Mouse (Mus musculus) embryonic facial prominence, embryonic 10.5 days (tissue): ENCODE results near the gene Psmc3ip. TPM values are rescaled to one million over a fixed set of nuclear protein-coding genes. Genes with fewer than 3 reads are reported as not detected.

ENCODE experiments used
- DNase-seq: peaks from one replicate; pipeline ENCODE4 v3.0.0-alpha.2; 2017; ENCODE audit warnings: low spot score
- H3K27ac ChIP-seq: fragments of 300-500 bp; sonication (generic); replicated peaks from 2 replicates; pipeline ENCODE4 v1.5.1; 2016; ENCODE audit warnings: mild to moderate bottlenecking
- H3K27me3 ChIP-seq: fragments of 300-500 bp; sonication (generic); replicated peaks from 2 replicates; pipeline ENCODE4 v1.6.1; 2016; ENCODE audit warnings: low read depth, mild to moderate bottlenecking; ENCODE audit not compliant: poor library complexity, severe bottlenecking
- H3K36me3 ChIP-seq: fragments of 300-500 bp; sonication (generic); replicated peaks from 2 replicates; pipeline ENCODE4 v1.6.1; 2016; ENCODE audit warnings: mild to moderate bottlenecking, moderate library complexity
- H3K4me1 ChIP-seq: fragments of 300-500 bp; sonication (generic); 2 replicates; pipeline ENCODE4 v1.6.1; 2016
- H3K4me3 ChIP-seq: fragments of 300-500 bp; sonication (generic); 2 replicates; pipeline ENCODE4 v1.5.1; 2016; ENCODE audit warnings: mild to moderate bottlenecking, moderate library complexity
- H3K9me3 ChIP-seq: fragments of 300-500 bp; sonication (generic); 2 replicates; pipeline ENCODE4 v1.6.1; 2016; ENCODE audit warnings: mild to moderate bottlenecking
- WGBS: fragments of 180-500 bp; shearing (Covaris S2); methylation state at CpG from one replicate; pipeline ENCODE4 v1.1.7; 2016; 5-methylcytosine and 5-hydroxymethylcytosine counted together
- polyA plus RNA-seq: library from polyadenylated mRNA; unstranded; fragments of >200 nt; fragmentation: Nextera tagmentation; extraction: Ambion mirVana; gene quantifications from 2 replicates; pipeline ENCODE4 v1.2.1, GENCODE M21; 2016

The Psmc3ip gene
- polyA plus RNA-seq, 1 experiment from 2014 or later: 69.5 TPM

GRCm38 (mm10) chr11:101110708-101111107 lies 15.5 kb upstream of the Psmc3ip start:
- Histone ChIP-seq H3K27me3 (no peaks in the 10 kb centered on the region), H3K4me3 (no peak overlapping the region), H3K9me3 (no peaks in the 10 kb centered on the region), H3K4me1 (peaks cover 4% of the 10 kb centered on the region), H3K27ac (no peak overlapping the region), H3K36me3 (peaks cover 28% of the 10 kb centered on the region)
- DNase-seq: no peak
- 71% methylated on average over 5 of the region's 5 CpGs for WGBS

- Histone ChIP-seq H3K27me3 (no peaks in the 10 kb centered on the region), H3K36me3 (peaks cover 34% of the 10 kb centered on the region), H3K4me1 (no peaks in the 10 kb centered on the region), H3K27ac (no peak overlapping the region), H3K9me3 (no peaks in the 10 kb centered on the region), H3K4me3 (no peak overlapping the region)
- WGBS: 87% methylated on average over 4 of the region's 4 CpGs
- DNase-seq: no peak
These were observed 14.1 kb upstream of the Psmc3ip start for GRCm38 (mm10) chr11:101109351-101109750.

GRCm38 (mm10) chr11:101103011-101103410 lies 7.8 kb upstream of the Psmc3ip start:
- Histone ChIP-seq H3K27ac (no peak overlapping the region), H3K27me3 (no peaks in the 10 kb centered on the region), H3K9me3 (no peaks in the 10 kb centered on the region), H3K36me3 (peaks cover 76% of the 10 kb centered on the region), H3K4me1 (no peaks in the 10 kb centered on the region), H3K4me3 (no peak overlapping the region)
- DNase-seq: no peak
- 93% methylated on average over 5 of the region's 5 CpGs for WGBS

GRCm38 (mm10) chr11:101098231-101098630 lies 3.0 kb upstream of the Psmc3ip start:
- Histone ChIP-seq H3K9me3 (no peaks in the 10 kb centered on the region), H3K27me3 (no peaks in the 10 kb centered on the region), H3K4me1 (peaks cover 21% of the 10 kb centered on the region), H3K36me3 (peaks cover 77% of the 10 kb centered on the region), H3K4me3 (no peak overlapping the region), H3K27ac (no peak overlapping the region)
- DNase-seq: no peak
- WGBS: 91% methylated on average over 8 of the region's 8 CpGs

- no peaks in the 10 kb centered on the region for H3K27me3 ChIP-seq
- H3K27ac ChIP-seq: peak overlapping the region; percentile 91
- under 1% methylated on average over 18 of the region's 18 CpGs for WGBS
- DNase-seq: no peak
- peaks cover 21% of the 10 kb centered on the region for H3K4me1 ChIP-seq
- peak overlapping the region; percentile 84 for H3K4me3 ChIP-seq
- peaks cover 77% of the 10 kb centered on the region for H3K36me3 ChIP-seq
- H3K9me3 ChIP-seq: no peaks in the 10 kb centered on the region
These were observed 314 bp downstream of the Psmc3ip start for GRCm38 (mm10) chr11:101094930-101095313.

- H3K27me3 ChIP-seq: no peaks in the 10 kb centered on the region
- DNase-seq: peak; percentile 5
- no peak overlapping the region for H3K27ac ChIP-seq
- peaks cover 48% of the 10 kb centered on the region for H3K4me1 ChIP-seq
- H3K4me3 ChIP-seq: no peak overlapping the region; the same call in 1 of the 2 replicates
- H3K36me3 ChIP-seq: peaks cover 69% of the 10 kb centered on the region
- H3K9me3 ChIP-seq: no peaks in the 10 kb centered on the region
- 89% methylated on average over 1 of the region's 1 CpGs for WGBS
These were observed 5.3 kb downstream of the Psmc3ip start for GRCm38 (mm10) chr11:101089931-101090330.

- no peak for DNase-seq
- H3K9me3 ChIP-seq: no peaks in the 10 kb centered on the region
- peak overlapping the region; percentile 85 for H3K27ac ChIP-seq
- 8% methylated on average over 8 of the region's 8 CpGs for WGBS
- H3K4me1 ChIP-seq: peaks cover 51% of the 10 kb centered on the region
- peak overlapping the region; percentile 78 for H3K4me3 ChIP-seq
- peaks cover 64% of the 10 kb centered on the region for H3K36me3 ChIP-seq
- no peaks in the 10 kb centered on the region for H3K27me3 ChIP-seq
These were observed 7.6 kb downstream of the Psmc3ip start for GRCm38 (mm10) chr11:101087682-101088055.

- peak within 1 kb of the TSS; percentile 78 for H3K4me3 ChIP-seq
- H3K27me3 ChIP-seq: no peaks in the 10 kb centered on the region
- peak within 1 kb of the TSS; percentile 85 for H3K27ac ChIP-seq
- DNase-seq: peak; percentile 91
- H3K36me3 ChIP-seq: peaks cover 58% of the 10 kb centered on the region
- no peaks in the 10 kb centered on the region for H3K9me3 ChIP-seq
- 2% methylated on average over 52 of the region's 52 CpGs for WGBS
- peaks cover 53% of the 10 kb centered on the region for H3K4me1 ChIP-seq
These were observed 8.2 kb downstream of the Psmc3ip start, which contains the start of gene Mlx for GRCm38 (mm10) chr11:101086756-101087681. TSS of gene Mlx (plus strand) at chr11:101087277.

- Histone ChIP-seq H3K9me3 (no peaks in the 10 kb centered on the region), H3K27me3 (peaks cover 6% of the 10 kb centered on the region), H3K36me3 (peaks cover 50% of the 10 kb centered on the region), H3K27ac (peak overlapping the region; percentile 85; the same call in 1 of the 2 replicates), H3K4me3 (peak overlapping the region; percentile 78), H3K4me1 (peaks cover 58% of the 10 kb centered on the region)
- DNase-seq: no peak
- 87% methylated on average over 6 of the region's 6 CpGs for WGBS
These were observed 8.9 kb downstream of the Psmc3ip start for GRCm38 (mm10) chr11:101086323-101086674.

GRCm38 (mm10) chr11:101085617-101086322 lies 9.5 kb downstream of the Psmc3ip start:
- 92% methylated on average over 18 of the region's 18 CpGs for WGBS
- peaks cover 12% of the 10 kb centered on the region for H3K27me3 ChIP-seq
- H3K4me1 ChIP-seq: peaks cover 58% of the 10 kb centered on the region
- H3K27ac ChIP-seq: no peak overlapping the region; the same call in 1 of the 2 replicates
- H3K4me3 ChIP-seq: peak overlapping the region; percentile 78
- no peaks in the 10 kb centered on the region for H3K9me3 ChIP-seq
- peak; percentile 6 for DNase-seq
- H3K36me3 ChIP-seq: peaks cover 45% of the 10 kb centered on the region

- DNase-seq: peak; percentile 3
- H3K9me3 ChIP-seq: no peaks in the 10 kb centered on the region
- WGBS: 94% methylated on average over 12 of the region's 12 CpGs
- no peak overlapping the region for H3K27ac ChIP-seq
- H3K4me3 ChIP-seq: peak overlapping the region; percentile 94; the same call in 1 of the 2 replicates
- peaks cover 60% of the 10 kb centered on the region for H3K4me1 ChIP-seq
- H3K36me3 ChIP-seq: peaks cover 36% of the 10 kb centered on the region
- H3K27me3 ChIP-seq: peaks cover 21% of the 10 kb centered on the region
These were observed 10.4 kb downstream of the Psmc3ip start for GRCm38 (mm10) chr11:101084811-101085210.

- Histone ChIP-seq H3K9me3 (no peaks in the 10 kb centered on the region), H3K4me1 (peaks cover 65% of the 10 kb centered on the region), H3K27me3 (peaks cover 27% of the 10 kb centered on the region), H3K27ac (no peak overlapping the region), H3K36me3 (peaks cover 30% of the 10 kb centered on the region), H3K4me3 (peak overlapping the region; percentile 94; the same call in 1 of the 2 replicates)
- DNase-seq: peak; percentile 6
- WGBS: 84% methylated on average over 14 of the region's 14 CpGs
These were observed 11.0 kb downstream of the Psmc3ip start for GRCm38 (mm10) chr11:101084246-101084645.
